Mouse (Mus musculus): ENCODE data around the gene Gm2012. TPM values are rescaled to one million over a fixed set of nuclear protein-coding genes. Genes with fewer than 3 reads are reported as not detected.

Gene Gm2012
- not detected for polyA plus RNA-seq (2012; fragmentation: generic; extraction: Trizol)

GRCm38 (mm10) chrX:26231255-26231654 lies at the start of gene Gm2012:
TSS of gene Gm2012 (minus strand) at chrX:26231355.

Other genes with a start within 250 kb of the Gm2012 start
- gene Gm5168, start 180.3 kb downstream of the Gm2012 start, polyA plus RNA-seq (2012; fragmentation: generic; extraction: Trizol), result not detected
- not detected for gene Gm2030, start 78.7 kb upstream of the Gm2012 start, polyA plus RNA-seq (2012; fragmentation: generic; extraction: Trizol)